Mouse (Mus musculus) frontal cortex, adult 2 months (tissue): ENCODE measurements at regions not wholly inside any gene's neighbourhood (a gene's known extent, or its start where the extent isn't known, plus 50 kb on each side); places are given as distances from the start of the nearest gene placed in this dataset.
A peak's percentile ranks its signal among the peaks of the same experiment; 100 is the strongest.
"Not testable (repeated sequence)": the region's sequence is repeated elsewhere in the genome, so short reads cannot be mapped to it uniquely, and the experiment has no call there.

Experiments
- DNase-seq, 2 experiments: peaks; one replicate each; pipeline ENCODE4 v3.0.0; 2022; ENCODE audit warnings: low spot score in 1 of 2; ENCODE audit errors: extremely low spot score in 1 of 2

GRCm38 (mm10) chr10:118599610-118600009 lies 158.8 kb downstream of the Ifng start:
- DNase-seq, result no peak

DNA sequence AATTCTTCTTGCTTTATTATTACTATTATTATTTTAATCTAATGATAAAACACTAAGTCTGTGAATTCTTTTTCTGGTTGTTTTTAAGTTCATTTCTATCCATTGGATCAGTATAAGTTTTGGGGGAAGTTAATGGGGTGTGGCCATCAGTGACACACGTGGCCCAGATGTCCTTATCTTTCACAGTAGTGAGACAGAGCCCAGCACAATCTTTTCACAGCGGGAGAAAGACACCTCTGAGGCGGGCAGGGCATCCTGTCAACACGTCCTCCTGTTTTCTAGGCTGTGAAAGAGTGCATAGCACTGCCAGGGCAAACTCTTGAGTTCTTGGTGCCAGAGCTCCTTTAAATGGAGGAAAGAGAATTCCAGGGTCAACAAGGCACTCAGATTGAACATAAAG lies 162.1 kb downstream of the Ifng start:
- DNase-seq, result no peak

- no peak for DNase-seq
Measured at GRCm38 (mm10) chr10:118603857-118604414, 163.1 kb downstream of the Ifng start.

DNA sequence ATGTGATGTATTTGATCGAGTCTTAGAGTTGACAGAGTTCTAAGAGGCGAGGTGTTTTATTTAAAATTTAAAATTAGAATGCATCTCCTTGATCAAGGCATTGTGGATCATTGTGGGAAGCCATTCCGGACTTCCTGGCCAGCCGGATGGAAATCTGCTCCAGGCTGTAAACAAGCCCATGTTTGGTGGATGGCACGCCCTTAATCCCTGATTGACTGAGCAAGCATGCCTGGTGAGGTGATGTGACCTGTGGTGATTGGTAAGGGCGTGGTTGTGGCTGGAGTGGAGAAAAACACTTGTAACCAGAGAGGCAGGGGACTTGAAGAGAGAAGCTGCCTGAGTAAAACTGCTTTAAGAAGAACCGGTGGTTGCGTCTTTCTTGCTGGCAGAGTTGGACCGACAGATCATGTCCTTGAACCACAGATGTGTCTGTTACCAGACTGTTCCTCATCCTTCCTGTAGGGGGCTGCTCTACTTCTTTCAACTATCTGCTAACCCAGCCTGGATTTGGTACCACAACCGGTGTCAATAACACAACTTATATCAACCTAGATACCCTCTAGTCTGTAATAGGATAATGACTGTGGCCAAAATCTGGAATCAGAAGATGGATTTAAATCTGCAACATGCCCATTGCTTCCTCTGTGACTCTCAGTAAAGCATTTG lies 164.4 kb downstream of the Ifng start:
- DNase-seq, result no peak

GRCm38 (mm10) chr10:118607418-118607817 lies 166.6 kb downstream of the Ifng start:
- peak in 1 of 2 experiments; percentile 27 for DNase-seq

DNA sequence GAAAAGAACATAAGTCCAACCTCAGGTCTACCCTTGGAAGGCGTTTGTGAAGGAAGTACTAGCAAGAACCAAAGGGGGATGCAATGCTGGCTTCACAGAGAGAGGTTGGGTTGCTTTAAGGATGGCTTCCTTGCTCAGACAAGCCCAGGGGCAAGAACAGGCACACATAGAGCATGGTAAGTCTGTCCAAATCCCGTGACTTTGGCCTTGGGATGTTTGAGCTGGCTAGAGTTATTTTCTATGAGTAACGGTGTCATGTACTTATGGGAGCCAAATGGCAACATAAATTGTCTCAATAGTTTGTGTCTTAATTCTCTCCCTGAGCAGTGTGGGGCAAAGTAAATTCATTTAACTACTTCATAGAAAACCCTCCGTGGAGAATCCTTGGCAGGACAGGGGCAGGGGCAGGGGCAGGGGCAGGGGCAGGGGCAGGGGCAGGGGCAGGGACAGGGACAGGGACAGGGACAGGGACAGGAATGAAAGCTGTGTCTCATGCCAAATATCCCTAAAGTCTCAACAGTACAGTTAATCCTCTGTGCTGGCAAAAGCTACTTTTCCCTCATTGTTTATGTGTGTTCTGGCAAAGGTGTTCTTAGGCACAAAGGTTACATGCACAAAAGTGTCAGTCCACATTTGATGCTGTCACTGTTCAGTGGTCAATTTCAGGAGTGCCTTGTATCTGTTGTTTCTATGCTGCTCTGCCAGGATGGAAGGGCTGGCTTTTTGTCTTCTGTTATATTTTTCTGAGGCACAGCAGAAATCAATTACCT lies 167.7 kb downstream of the Ifng start:
- DNase-seq, result no peak

GRCm38 (mm10) chr10:118609157-118609556 lies 168.3 kb downstream of the Ifng start:
- DNase-seq, result no peak

DNA sequence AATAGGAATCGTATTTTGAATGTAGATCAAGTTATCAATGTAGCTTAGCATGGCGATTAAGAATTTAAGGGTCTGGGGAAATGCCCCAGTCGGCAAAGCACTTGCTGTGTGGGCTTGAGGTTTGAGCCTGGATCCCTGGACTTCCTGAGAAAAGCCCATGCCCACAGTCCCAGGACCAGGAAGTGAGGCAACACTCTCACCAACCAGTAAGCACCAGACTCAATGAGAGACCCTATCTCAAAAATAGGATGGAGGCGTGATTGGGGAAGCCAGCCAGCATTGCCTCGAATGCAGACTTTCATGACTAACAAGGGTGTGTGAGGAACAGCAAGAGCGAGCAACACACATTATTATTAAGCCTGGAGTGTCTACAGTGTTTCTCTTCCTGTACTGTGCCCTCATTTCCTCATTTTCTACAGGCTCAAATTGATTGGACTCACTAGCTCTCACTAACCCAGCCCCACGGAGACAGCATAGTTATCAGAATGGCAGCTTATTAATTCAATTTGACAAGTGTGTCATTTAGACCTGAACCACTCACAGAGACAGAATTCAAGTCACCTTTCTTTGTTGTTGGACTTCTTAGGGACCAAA lies 170.1 kb downstream of the Ifng start:
- no peak for DNase-seq

DNA sequence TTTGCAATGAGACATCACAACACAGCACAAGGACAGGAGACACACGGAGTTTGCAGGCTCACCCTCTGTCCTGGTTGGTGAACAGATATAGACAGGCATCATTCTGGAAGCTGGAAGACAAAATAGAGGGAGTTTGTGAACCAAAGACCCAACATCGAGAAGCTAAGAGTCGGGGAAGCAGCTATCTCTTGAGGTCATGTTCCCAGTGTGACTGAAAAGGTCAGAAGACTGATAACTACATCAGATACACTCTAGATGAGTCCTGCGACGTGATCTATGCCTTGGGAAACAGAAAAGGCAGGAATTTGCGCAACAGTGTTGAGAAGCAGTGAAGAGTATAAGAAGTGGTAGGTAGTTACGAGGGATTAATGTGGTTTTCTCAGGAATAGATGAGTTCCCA lies 171.2 kb downstream of the Ifng start:
- no peak for DNase-seq

GRCm38 (mm10) chr10:118613056-118613695 lies 172.3 kb downstream of the Ifng start:
- no peak for DNase-seq

DNA sequence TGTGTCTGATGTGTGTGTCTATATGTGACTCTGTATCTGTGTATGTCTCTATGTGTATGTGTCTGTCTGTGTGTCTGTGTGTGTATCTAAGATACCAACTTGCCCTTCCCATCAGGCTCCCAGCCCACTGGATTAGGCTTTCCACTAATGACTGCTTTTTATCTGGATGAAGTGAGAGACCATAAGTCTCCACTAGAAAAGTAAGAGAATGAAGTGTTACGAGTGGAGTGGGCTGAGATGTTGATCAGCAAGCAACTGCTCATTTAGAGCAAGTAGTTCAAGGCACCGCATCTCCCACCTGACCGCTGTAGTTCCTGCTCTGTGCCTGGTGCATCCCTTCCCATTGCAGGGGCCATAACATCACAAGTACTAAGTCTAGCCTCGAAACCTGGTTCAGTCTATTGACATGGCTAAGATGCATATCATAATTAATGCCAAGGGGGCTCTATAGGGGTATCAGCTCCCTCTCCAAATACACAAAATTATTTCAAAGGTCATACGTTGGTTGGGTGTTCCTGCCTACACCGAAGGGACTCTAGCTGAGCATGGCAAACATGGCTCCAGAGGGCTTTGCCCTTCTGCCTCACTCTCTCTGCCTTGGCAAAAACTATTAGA lies 173.5 kb downstream of the Ifng start:
- DNase-seq, result no peak

GRCm38 (mm10) chr10:118615131-118616020 lies 174.5 kb downstream of the Ifng start:
- no peak for DNase-seq

DNA sequence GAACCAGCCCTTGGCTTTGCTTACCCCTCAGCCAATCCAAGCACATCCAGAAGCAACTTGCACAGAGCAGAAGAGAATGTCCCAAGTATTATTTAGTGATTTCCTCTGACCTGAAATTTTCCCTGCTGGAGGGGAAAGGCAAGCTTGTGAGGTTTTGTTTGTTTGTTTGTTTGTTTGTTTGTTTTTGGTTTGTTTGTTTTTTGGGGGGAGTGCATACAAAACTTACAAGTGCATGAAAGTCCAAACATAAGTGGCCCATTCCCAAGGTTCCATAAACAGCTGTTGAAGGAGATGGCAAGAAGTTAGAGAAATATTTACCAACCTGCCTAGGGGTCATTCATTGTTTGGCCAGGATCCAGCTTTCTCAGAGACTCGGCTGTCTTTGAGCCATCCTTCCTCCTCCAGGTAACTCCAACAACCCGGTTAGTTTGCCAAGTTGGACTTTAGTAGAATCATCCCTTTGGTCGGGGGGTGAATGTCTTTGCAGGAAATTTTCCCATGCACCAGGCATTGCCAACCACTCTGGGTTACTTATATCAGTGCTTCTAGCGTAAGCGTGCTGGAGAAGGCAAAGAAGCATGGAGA lies 175.3 kb downstream of the Ifng start:
- DNase-seq, result no peak

- DNase-seq, result peak; percentile 40 to 43
Measured at GRCm38 (mm10) chr10:118617291-118618044, 176.6 kb downstream of the Ifng start.

DNA sequence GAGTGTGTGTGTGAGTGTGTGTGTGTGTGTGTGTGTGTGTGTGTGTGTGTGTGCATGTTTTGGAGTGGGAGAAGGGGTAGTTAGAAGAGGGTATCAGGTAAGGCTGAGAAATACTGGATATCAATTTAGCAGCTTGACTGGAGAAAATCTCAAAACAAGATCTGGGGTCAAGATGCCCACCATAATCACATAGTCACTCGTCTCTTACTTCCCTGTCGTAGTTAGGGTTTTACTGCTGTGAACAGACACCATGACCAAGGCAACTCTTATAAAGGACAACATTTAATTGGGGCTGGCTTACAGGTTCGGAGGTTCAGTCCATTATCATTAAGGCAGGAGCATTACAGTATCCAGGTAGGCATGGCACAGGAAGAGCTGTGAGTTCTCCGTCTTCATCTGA lies 177.4 kb downstream of the Ifng start:
- DNase-seq, result not testable (repeated sequence)

- no peak for DNase-seq
Measured at GRCm38 (mm10) chr10:118618766-118619600, 178.1 kb downstream of the Ifng start.

GRCm38 (mm10) chr10:118619601-118620000 lies 178.8 kb downstream of the Ifng start:
- DNase-seq, result no peak

DNA sequence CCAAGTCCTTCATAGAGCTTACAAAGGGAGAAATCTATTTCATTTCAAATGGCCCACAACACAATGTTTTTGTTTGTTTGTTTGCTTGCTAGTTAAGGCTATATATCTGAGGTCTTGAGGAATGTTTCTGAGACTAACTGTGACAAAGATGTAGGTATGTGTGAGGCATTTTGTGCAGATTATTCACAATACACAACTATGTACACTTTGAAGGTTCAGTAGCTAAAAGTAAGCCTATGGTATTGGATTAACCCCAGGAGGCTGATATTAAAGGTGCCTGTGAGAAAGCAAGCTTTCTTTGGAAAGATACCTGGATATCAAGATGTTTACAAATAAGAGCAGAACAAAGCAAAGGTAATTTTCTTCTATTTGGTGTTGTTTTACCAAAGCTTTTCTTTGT lies 179.8 kb downstream of the Ifng start:
- no peak for DNase-seq
